Mouse (Mus musculus): Measurements from ENCODE around the gene Xpa.
A peak's percentile ranks its signal among the peaks of the same experiment; 100 is the strongest.
"Not testable (repeated sequence)": the region's sequence is repeated elsewhere in the genome, so short reads cannot be mapped to it uniquely, and the experiment has no call there.

Xpa gene

GRCm38 (mm10) chr4:46195781-46196487 lies at the start of gene Xpa:
TSS of gene Xpa (minus strand) at chr4:46196311.
- DNase-seq (ENCODE audit: low spot score in 2 of 2): peak; percentile 94 to 95

GRCm38 (mm10) chr4:46235871-46236270 lies 39.8 kb upstream of the Xpa start:
- no peak for DNase-seq (ENCODE audit: low spot score in 2 of 2)

- no peak for DNase-seq (ENCODE audit: low spot score in 2 of 2)
Observed at GRCm38 (mm10) chr4:46234739-46235138, 38.6 kb upstream of the Xpa start.

GRCm38 (mm10) chr4:46226972-46227535 lies 30.9 kb upstream of the Xpa start:
- no peak for DNase-seq (ENCODE audit: low spot score in 2 of 2)

GRCm38 (mm10) chr4:46221090-46221489 lies 25.0 kb upstream of the Xpa start:
- DNase-seq (ENCODE audit: low spot score in 2 of 2): no peak

GRCm38 (mm10) chr4:46202562-46203126 lies 6.5 kb upstream of the Xpa start:
- no peak for DNase-seq (ENCODE audit: low spot score in 2 of 2)

- peak in 1 of 2 experiments; percentile 36 for DNase-seq (ENCODE audit: low spot score in 2 of 2)
Observed at GRCm38 (mm10) chr4:46201834-46202561, 5.9 kb upstream of the Xpa start.

GRCm38 (mm10) chr4:46198064-46198463 lies 2.0 kb upstream of the Xpa start:
- DNase-seq (ENCODE audit: low spot score in 2 of 2): no peak

- no peak for DNase-seq (ENCODE audit: low spot score in 2 of 2)
Observed at GRCm38 (mm10) chr4:46196513-46196912, 402 bp upstream of the Xpa start.

- not testable (repeated sequence) for DNase-seq (ENCODE audit: low spot score in 2 of 2)
Observed at GRCm38 (mm10) chr4:46192011-46192410, 4.1 kb downstream of the Xpa start.

GRCm38 (mm10) chr4:46186466-46186865 lies 9.6 kb downstream of the Xpa start:
- no peak for DNase-seq (ENCODE audit: low spot score in 2 of 2)

- DNase-seq (ENCODE audit: low spot score in 2 of 2): no peak
Observed at GRCm38 (mm10) chr4:46185890-46186289, 10.2 kb downstream of the Xpa start.

- DNase-seq (ENCODE audit: low spot score in 2 of 2): no peak
Observed at GRCm38 (mm10) chr4:46185423-46185822, 10.7 kb downstream of the Xpa start.

GRCm38 (mm10) chr4:46182181-46182580 lies 13.9 kb downstream of the Xpa start:
- no peak for DNase-seq (ENCODE audit: low spot score in 2 of 2)

GRCm38 (mm10) chr4:46181168-46181567 lies 14.9 kb downstream of the Xpa start:
- DNase-seq (ENCODE audit: low spot score in 2 of 2): no peak

- DNase-seq (ENCODE audit: low spot score in 2 of 2): no peak
Observed at GRCm38 (mm10) chr4:46177496-46177895, 18.6 kb downstream of the Xpa start.

GRCm38 (mm10) chr4:46177018-46177417 lies 19.1 kb downstream of the Xpa start:
- no peak for DNase-seq (ENCODE audit: low spot score in 2 of 2)

GRCm38 (mm10) chr4:46176313-46176712 lies 19.8 kb downstream of the Xpa start:
- no peak for DNase-seq (ENCODE audit: low spot score in 2 of 2)

- DNase-seq (ENCODE audit: low spot score in 2 of 2): no peak
Observed at GRCm38 (mm10) chr4:46171761-46172160, 24.4 kb downstream of the Xpa start.

GRCm38 (mm10) chr4:46165831-46166230 lies 30.3 kb downstream of the Xpa start:
- no peak for DNase-seq (ENCODE audit: low spot score in 2 of 2)

- no peak for DNase-seq (ENCODE audit: low spot score in 2 of 2)
Observed at GRCm38 (mm10) chr4:46164027-46164426, 32.1 kb downstream of the Xpa start.

GRCm38 (mm10) chr4:46151903-46152544 lies 44.1 kb downstream of the Xpa start:
- no peak for DNase-seq (ENCODE audit: low spot score in 2 of 2)

All from right cerebral cortex, postnatal 36 days (tissue).